9 mouse cellular contexts compared by ENCODE assay signal in the genomic region with DNA sequence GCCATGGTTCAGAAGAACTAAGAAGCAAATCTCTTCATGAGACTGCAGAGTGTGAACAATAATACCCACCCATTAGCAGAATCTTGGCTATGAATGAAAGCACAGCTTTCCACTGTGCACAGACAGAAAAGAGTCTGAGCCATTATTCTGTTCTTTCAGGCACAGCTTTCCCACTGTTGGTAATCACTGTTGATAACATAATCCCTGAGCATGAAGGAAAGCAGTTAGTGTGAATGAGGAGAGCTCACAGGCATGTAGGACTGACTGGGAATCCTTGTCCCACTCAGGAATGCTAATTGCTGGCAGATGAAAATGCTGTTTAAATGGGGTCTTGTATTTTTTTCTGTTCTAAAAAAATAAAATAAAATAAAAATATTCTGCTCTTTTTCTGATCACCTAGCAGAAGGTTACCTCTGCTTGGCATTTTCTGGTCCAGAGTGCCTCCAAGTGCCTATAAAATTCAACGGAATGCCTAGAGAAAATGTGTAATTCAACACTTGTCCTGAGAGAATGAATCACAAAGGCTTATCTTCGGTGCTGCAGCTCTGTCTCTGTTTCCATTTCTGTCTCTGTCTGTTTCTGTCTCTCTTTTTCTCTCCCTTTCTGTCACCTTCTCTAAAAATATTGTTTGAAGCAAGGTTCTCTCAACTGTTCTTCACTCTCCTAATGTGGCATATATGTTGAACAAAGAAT.
DNase-seq lines count a peak whose midpoint lies in the region; ATAC-seq and TF ChIP-seq lines count a peak whose summit lies in the region.
"Had no signal": no experiment of that assay in that cellular context is flagged by ENCODE, and none has a peak within 500 bp of the region (broad histone marks: within the 10 kb centered on the region; RNA-seq: fewer than 3 reads in every experiment).

No protein-coding gene starts in this region.

- H3K4me3 ChIP-seq in layer of hippocampus, adult 2 months: no peak overlapping the region
- H3K4me3 ChIP-seq in embryonic facial prominence, embryonic 12.5 days: no peak overlapping the region
- H3K4me3 ChIP-seq in hindbrain, embryonic 15.5 days: no peak overlapping the region
- no peak overlapping the region for H3K4me3 ChIP-seq in lung, postnatal 0 days (ENCODE audit: low read depth, low read length)

- TF ChIP-seq EP300 in lung, postnatal 0 days (IDR thresholded peaks at IDR 0.05): no peak

- TF ChIP-seq CTCF in layer of hippocampus, adult 2 months (conservative IDR thresholded peaks at IDR 0.05): peak; percentile 46
- TF ChIP-seq CTCF in lung, postnatal 0 days (IDR thresholded peaks at IDR 0.05): no peak

- no peaks in the 10 kb centered on the region for H3K4me1 ChIP-seq in embryonic facial prominence, embryonic 12.5 days
- H3K4me1 ChIP-seq in hindbrain, embryonic 15.5 days (replicated peaks): peaks cover 7% of the 10 kb centered on the region
- no peaks in the 10 kb centered on the region for H3K4me1 ChIP-seq in lung, postnatal 0 days (ENCODE audit: insufficient read depth, low read depth, low read length)

- no peak overlapping the region for H3K9ac ChIP-seq in embryonic facial prominence, embryonic 12.5 days
- no peak overlapping the region for H3K9ac ChIP-seq in hindbrain, embryonic 15.5 days
- no peak overlapping the region for H3K9ac ChIP-seq in lung, postnatal 0 days (replicated peaks; ENCODE audit: low read depth)
- H3K9ac ChIP-seq: liver, embryonic 14.5 days had no signal

- H3K9me3 ChIP-seq in embryonic facial prominence, embryonic 12.5 days: no peaks in the 10 kb centered on the region
- H3K9me3 ChIP-seq in hindbrain, embryonic 15.5 days: no peaks in the 10 kb centered on the region
- H3K9me3 ChIP-seq in lung, postnatal 0 days (ENCODE audit: low read length): no peaks in the 10 kb centered on the region

- peak overlapping the region; percentile 40 for H3K27ac ChIP-seq in layer of hippocampus, adult 2 months
- H3K27ac ChIP-seq in embryonic facial prominence, embryonic 12.5 days: 0 out of 2 replicates have a peak overlapping the region, but pooled peaks have one; percentile 23
- peak overlapping the region; percentile 52 for H3K27ac ChIP-seq in hindbrain, embryonic 15.5 days (replicated peaks)
- H3K27ac ChIP-seq in lung, postnatal 0 days (ENCODE audit: low read length): no peak overlapping the region
- H3K27ac ChIP-seq: liver, embryonic 14.5 days had no signal

- H3K36me3 ChIP-seq in embryonic facial prominence, embryonic 12.5 days: no peaks in the 10 kb centered on the region
- H3K36me3 ChIP-seq in hindbrain, embryonic 15.5 days: no peaks in the 10 kb centered on the region
- no peaks in the 10 kb centered on the region for H3K36me3 ChIP-seq in lung, postnatal 0 days (ENCODE audit: insufficient read depth, low read length)

- ATAC-seq in embryonic facial prominence, embryonic 12.5 days (ENCODE audit: insufficient number of reproducible peaks, insufficient read depth, low FRiP score, low TSS enrichment): peak; percentile 69
- peak; percentile 84 for ATAC-seq in hindbrain, embryonic 15.5 days (ENCODE audit: low FRiP score, low read depth)
- no peak for ATAC-seq in lung, postnatal 0 days

- DNase-seq in layer of hippocampus, adult 2 months (ENCODE audit: low spot score in 2 of 2): no peak
- DNase-seq in layer of hippocampus, adult 8-10 months (ENCODE audit: low spot score in 2 of 2): no peak
- peak; percentile 76 for DNase-seq in retina, embryonic 14.5 days (ENCODE audit: low spot score)
- DNase-seq in frontal cortex, postnatal 10 days (ENCODE audit: low spot score in 2 of 2): no peak
- no peak for DNase-seq in lung, postnatal 0 days (ENCODE audit: low spot score)
- no peak for DNase-seq in gastrocnemius, postnatal 4 days (ENCODE audit: low spot score in 2 of 2)

- no peaks in the 10 kb centered on the region for H3K27me3 ChIP-seq in embryonic facial prominence, embryonic 12.5 days
- no peaks in the 10 kb centered on the region for H3K27me3 ChIP-seq in hindbrain, embryonic 15.5 days
- no peaks in the 10 kb centered on the region for H3K27me3 ChIP-seq in lung, postnatal 0 days (replicated peaks; ENCODE audit: insufficient read depth, low read length)

- 5% methylated on average over 2 of the region's 2 CpGs for WGBS in embryonic facial prominence, embryonic 12.5 days
- 5% methylated on average over 2 of the region's 2 CpGs for WGBS in hindbrain, embryonic 15.5 days
- 27% methylated on average over 2 of the region's 2 CpGs for WGBS in lung, postnatal 0 days

- no peak overlapping the region for H3K4me2 ChIP-seq in embryonic facial prominence, embryonic 12.5 days (replicated peaks)
- no peak overlapping the region for H3K4me2 ChIP-seq in hindbrain, embryonic 15.5 days
- H3K4me2 ChIP-seq in lung, postnatal 0 days (replicated peaks; ENCODE audit: low read depth, low read length): no peak overlapping the region
